Mouse (Mus musculus) midbrain, embryonic 16.5 days (tissue): ENCODE measurements at regions not wholly inside any gene's neighbourhood (a gene's known extent, or its start where the extent isn't known, plus 50 kb on each side); places are given as distances from the start of the nearest gene placed in this dataset.

Source experiments
- ATAC-seq: fragments of 200-750 bp; cut with Nextera tagmentation; 2 replicates; pipeline ENCODE4 v1.8.0; 2017; ENCODE audit warnings: moderate TSS enrichment
- H3K27ac ChIP-seq: fragments of 300-500 bp; sonication (generic); 2 replicates; pipeline ENCODE4 v1.5.1; 2014; ENCODE audit warnings: mild to moderate bottlenecking, low read length, mixed read lengths
- H3K27me3 ChIP-seq: fragments of 300-500 bp; sonication (generic); 2 replicates; pipeline ENCODE4 v1.6.1; 2014; ENCODE audit warnings: low read depth, low read length, mixed read lengths; ENCODE audit not compliant: control insufficient read depth, insufficient read depth
- H3K36me3 ChIP-seq: fragments of 300-500 bp; sonication (generic); 2 replicates; pipeline ENCODE4 v1.6.1; 2014; ENCODE audit warnings: mild to moderate bottlenecking, low read length, moderate library complexity, mixed read lengths; ENCODE audit not compliant: control insufficient read depth, insufficient read depth
- H3K4me1 ChIP-seq: fragments of 300-500 bp; sonication (generic); 2 replicates; pipeline ENCODE4 v1.6.1; 2014; ENCODE audit warnings: mild to moderate bottlenecking, low read length, mixed read lengths; ENCODE audit not compliant: control insufficient read depth, insufficient read depth
- H3K4me2 ChIP-seq: fragments of 300-500 bp; sonication (generic); 2 replicates; pipeline ENCODE4 v1.6.1; 2014; ENCODE audit warnings: mild to moderate bottlenecking, low read length, mixed read lengths
- H3K4me3 ChIP-seq: fragments of 300-500 bp; sonication (generic); 2 replicates; pipeline ENCODE4 v1.5.1; 2014; ENCODE audit warnings: low read depth, mild to moderate bottlenecking, low read length, moderate library complexity, mixed read lengths
- H3K9ac ChIP-seq: fragments of 300-500 bp; sonication (generic); 2 replicates; pipeline ENCODE4 v1.6.1; 2014; ENCODE audit warnings: low read depth, low read length, mixed read lengths
- H3K9me3 ChIP-seq: fragments of 300-500 bp; sonication (generic); replicated peaks from 2 replicates; pipeline ENCODE4 v1.6.1; 2014; ENCODE audit warnings: mild to moderate bottlenecking, low read length, mixed read lengths; ENCODE audit not compliant: control insufficient read depth, poor library complexity, severe bottlenecking
- WGBS: fragments of 180-500 bp; shearing (Covaris S2); extraction: QIAGEN DNeasy Blood & Tissue Kit; methylation state at CpG from one replicate; pipeline ENCODE4 v1.1.7; 2014; 5-methylcytosine and 5-hydroxymethylcytosine counted together

DNA sequence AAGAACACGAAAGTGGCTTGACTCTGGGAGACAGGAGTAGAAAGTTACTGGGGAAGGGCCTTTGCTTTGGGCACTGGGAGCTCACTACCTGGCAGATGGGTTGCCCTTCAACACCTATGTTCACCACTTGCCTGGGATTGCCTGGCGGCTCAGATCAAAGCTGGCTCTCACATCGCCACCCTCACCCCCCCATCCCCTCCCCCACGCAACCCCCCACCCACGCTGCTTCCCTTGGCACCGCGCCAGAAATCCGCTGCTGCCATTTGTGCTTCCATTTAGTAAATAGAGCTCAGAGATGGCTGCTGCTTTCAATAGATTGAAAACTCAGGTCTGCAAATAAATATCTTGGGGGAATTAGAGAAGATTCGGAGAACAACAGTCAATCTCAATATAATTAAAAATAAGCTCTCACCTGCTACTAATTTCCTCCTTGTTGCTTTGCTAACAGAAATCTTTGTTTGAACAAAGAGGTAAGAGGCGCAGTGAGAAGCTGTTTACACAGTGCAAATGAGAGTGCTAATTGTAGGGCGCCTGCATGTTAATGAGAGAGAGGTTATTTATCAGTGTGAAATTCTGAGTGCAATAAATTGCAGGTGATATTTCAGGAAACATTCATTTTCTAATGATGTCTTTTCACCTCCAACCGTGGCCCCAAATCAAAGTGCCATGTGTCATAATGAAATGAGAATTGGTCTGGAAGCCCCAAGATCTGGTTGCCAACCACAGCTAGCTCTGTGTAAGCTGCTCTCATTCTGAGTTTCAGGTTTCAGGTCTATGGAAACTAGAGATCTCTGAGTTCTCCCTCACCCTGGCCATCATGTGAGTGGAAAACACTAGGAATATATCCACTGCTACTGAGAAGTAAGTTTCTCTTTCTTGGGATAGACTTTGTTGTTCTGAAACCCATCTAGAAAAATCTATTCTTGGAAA lies 198.3 kb upstream of the Nr4a3 start:
- H3K4me2 ChIP-seq: no peak overlapping the region
- H3K9me3 ChIP-seq: no peaks in the 10 kb centered on the region; the same call in 1 of the 2 replicates
- no peaks in the 10 kb centered on the region for H3K27me3 ChIP-seq
- peak; percentile 60; the same call in 1 of the 2 replicates for ATAC-seq
- H3K4me1 ChIP-seq: no peaks in the 10 kb centered on the region; the same call in 1 of the 2 replicates
- H3K36me3 ChIP-seq: no peaks in the 10 kb centered on the region
- 64% methylated on average over 12 of the region's 12 CpGs for WGBS
- 0 out of 2 replicates have a peak overlapping the region, but pooled peaks have one; percentile 8 for H3K27ac ChIP-seq
- H3K4me3 ChIP-seq: no peak overlapping the region
- no peak overlapping the region for H3K9ac ChIP-seq

DNA sequence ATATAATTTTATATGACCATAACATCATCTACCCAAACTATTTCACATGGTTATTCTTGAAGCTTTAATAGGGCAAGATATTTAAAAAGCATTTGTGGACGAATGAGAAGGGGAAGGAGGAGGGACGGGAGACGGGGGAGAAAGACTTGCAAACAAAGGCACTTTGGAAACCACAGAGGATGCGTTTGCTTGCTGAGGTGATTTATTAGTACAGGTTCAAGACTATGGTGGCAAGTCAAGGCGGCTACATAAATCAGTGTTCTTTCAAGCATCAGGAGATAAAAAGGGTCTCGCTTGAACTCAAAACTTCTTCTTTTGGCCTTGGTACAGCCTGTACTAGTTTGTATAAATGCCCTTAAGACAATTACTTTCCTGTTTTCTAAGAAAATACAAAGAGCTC lies 183.8 kb upstream of the Nr4a3 start:
- H3K4me1 ChIP-seq: no peaks in the 10 kb centered on the region
- H3K27me3 ChIP-seq: no peaks in the 10 kb centered on the region
- H3K9ac ChIP-seq: no peak overlapping the region
- H3K9me3 ChIP-seq: no peaks in the 10 kb centered on the region
- H3K36me3 ChIP-seq: no peaks in the 10 kb centered on the region
- no peak overlapping the region for H3K4me3 ChIP-seq
- ATAC-seq: no peak
- no peak overlapping the region for H3K27ac ChIP-seq
- WGBS: 78% methylated on average over 6 of the region's 6 CpGs
- no peak overlapping the region for H3K4me2 ChIP-seq

DNA sequence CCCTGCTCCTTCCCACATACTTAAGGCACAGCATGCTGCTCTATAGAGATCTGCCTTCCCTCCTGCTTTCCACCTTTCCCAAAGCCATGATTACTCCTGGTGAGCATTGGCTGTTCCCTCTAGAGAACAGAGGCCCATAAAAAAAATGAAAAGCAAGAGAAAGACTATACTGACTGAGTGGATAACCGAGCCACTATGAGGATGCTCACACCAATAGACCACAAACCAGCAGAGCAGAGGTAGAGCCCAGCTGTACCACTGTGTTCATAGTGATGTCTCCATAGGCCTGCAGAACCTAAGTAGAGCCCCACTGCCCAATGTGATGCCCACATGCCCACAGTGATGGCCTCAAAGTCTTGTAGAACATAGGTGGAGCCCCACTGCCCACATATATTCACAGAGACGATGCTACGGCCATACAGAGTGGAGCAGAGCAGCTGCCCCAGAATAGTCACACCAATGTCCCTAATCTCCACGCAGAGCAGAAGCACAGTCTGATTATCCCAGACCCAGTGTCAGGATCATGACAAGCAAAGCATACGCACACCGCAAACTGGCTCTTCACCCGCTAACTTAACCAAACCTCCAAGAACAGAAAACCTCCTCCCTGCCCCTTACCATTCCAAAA lies 174.8 kb upstream of the Nr4a3 start:
- H3K9me3 ChIP-seq: no peaks in the 10 kb centered on the region
- ATAC-seq: no peak
- 93% methylated on average over 7 of the region's 7 CpGs for WGBS
- H3K4me3 ChIP-seq: no peak overlapping the region
- no peak overlapping the region for H3K4me2 ChIP-seq
- H3K27ac ChIP-seq: no peak overlapping the region
- no peaks in the 10 kb centered on the region for H3K4me1 ChIP-seq
- no peak overlapping the region for H3K9ac ChIP-seq
- no peaks in the 10 kb centered on the region for H3K36me3 ChIP-seq
- H3K27me3 ChIP-seq: no peaks in the 10 kb centered on the region

DNA sequence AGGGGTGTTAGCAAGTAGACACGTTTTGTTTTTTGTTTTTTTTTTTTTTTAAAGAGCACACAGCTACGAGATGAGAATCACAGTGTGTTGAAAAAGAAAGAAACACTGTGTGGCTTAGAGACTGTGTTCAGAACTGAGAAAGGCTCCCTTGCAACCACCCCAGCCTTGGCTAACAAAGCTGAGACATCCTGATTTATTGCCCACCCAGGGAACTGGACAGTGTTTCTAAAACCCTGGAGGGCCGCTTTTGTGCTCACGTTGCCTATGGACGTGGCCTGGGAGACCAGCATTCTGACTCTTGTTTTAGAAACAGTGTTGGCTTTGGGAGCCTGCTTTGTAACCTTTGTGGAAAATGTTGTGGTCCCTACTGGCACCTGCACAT lies 174.3 kb upstream of the Nr4a3 start:
- no peaks in the 10 kb centered on the region for H3K4me1 ChIP-seq
- 63% methylated on average over 5 of the region's 5 CpGs for WGBS

DNA sequence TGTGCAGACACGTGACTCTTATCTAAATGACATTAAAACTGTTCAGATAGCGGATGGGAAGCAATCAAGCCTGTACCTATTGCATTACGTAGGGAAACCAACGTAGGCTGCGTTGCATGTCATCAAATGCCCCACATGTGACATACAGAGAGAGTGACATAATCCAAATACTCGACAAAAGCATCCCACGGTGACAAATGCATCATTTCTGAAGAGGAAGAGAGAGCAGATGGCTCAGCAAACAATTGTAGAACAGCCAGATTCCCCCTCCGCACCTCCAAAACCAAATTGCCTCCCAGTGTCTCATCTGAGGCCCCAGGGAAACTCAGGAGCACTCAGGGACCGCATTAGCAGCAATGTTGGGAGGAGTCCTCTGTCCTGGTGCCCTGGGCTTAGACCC lies 163.4 kb upstream of the Nr4a3 start:
- WGBS: 57% methylated on average over 9 of the region's 9 CpGs
- Histone ChIP-seq H3K36me3 (no peaks in the 10 kb centered on the region), H3K9me3 (no peaks in the 10 kb centered on the region), H3K27me3 (no peaks in the 10 kb centered on the region), H3K9ac (no peak overlapping the region), H3K4me3 (no peak overlapping the region), H3K4me2 (no peak overlapping the region), H3K27ac (no peak overlapping the region), H3K4me1 (peaks cover 8% of the 10 kb centered on the region)
- ATAC-seq: peak; percentile 14; the same call in 1 of the 2 replicates

More for the DNA sequence above, 174.3 kb upstream of the Nr4a3 start:
- no peak for ATAC-seq
- no peaks in the 10 kb centered on the region for H3K27me3 ChIP-seq
- H3K4me2 ChIP-seq: no peak overlapping the region
- no peaks in the 10 kb centered on the region for H3K9me3 ChIP-seq
- H3K36me3 ChIP-seq: no peaks in the 10 kb centered on the region
- no peak overlapping the region for H3K27ac ChIP-seq
- H3K4me3 ChIP-seq: no peak overlapping the region
- no peak overlapping the region for H3K9ac ChIP-seq

DNA sequence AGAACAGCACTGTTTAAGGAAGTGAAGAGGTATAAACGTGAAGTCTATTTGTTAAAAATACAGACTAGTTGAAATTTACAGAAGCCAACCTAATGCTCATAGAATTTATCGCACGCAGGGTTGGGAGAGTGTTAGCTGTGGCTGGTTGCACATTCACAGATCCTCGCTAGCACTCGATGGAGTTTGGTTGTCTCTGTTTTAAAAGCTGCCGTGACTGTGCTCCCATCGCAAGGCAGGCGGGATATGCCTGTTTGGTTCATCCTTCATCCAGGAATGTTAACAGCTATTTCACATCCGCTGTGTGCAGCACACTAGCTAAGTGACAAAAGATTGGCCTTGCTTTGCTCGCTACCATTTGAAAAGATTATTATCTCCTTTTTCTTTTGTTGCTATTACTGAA lies 162.9 kb upstream of the Nr4a3 start:
- Histone ChIP-seq H3K4me2 (no peak overlapping the region), H3K4me3 (no peak overlapping the region), H3K27ac (no peak overlapping the region), H3K4me1 (peaks cover 8% of the 10 kb centered on the region), H3K9ac (no peak overlapping the region), H3K9me3 (no peaks in the 10 kb centered on the region), H3K36me3 (no peaks in the 10 kb centered on the region), H3K27me3 (no peaks in the 10 kb centered on the region)
- peak; percentile 58; the same call in 1 of the 2 replicates for ATAC-seq
- WGBS: 61% methylated on average over 10 of the region's 10 CpGs

DNA sequence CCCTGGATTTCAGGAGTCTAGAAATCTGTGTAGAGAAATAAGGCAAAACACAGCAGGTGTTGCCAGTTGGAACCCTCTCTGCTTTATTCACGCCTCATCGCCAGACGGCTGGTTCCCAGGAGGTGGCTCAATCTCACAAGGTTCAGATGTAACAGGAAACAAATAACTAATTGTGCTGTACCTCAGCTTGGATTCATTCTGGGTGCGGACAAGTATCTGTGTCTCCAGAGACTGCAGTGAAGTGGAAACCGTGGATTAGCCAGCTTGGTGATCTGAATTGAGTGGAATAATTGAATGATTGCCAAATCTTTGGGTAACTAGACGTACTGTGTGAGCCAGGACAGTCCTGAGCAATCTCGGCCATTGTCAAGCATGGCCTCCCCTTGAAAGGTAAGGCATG lies 145.4 kb upstream of the Nr4a3 start:
- no peak overlapping the region for H3K9ac ChIP-seq
- WGBS: 23% methylated on average over 7 of the region's 7 CpGs
- H3K27me3 ChIP-seq: no peaks in the 10 kb centered on the region; the same call in 1 of the 2 replicates
- H3K9me3 ChIP-seq: no peaks in the 10 kb centered on the region
- no peak overlapping the region for H3K4me3 ChIP-seq
- no peak overlapping the region for H3K27ac ChIP-seq
- H3K4me1 ChIP-seq: no peaks in the 10 kb centered on the region
- H3K4me2 ChIP-seq: no peak overlapping the region
- peak; percentile 48; the same call in 1 of the 2 replicates for ATAC-seq
- no peaks in the 10 kb centered on the region for H3K36me3 ChIP-seq

DNA sequence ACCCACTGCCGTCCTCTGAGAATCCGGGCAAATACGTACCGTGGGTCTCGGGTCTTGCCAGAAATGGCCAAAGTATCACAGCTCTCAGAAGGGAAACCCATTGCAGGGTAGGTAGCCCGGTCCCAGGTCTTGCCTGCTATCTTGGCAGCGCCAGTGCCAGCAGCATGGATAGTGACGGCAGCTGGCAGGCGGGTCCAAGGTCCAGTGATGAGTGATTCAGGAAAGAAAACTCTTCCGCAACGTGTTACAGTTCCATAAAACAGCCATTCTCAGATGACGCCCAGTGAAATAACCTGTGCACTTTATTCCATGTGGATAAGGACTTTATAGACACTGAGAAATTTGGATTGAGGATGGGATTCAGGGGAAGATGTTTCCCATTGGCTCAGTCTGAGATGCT lies 142.2 kb upstream of the Nr4a3 start:
- Histone ChIP-seq H3K4me2 (no peak overlapping the region), H3K4me3 (no peak overlapping the region), H3K4me1 (no peaks in the 10 kb centered on the region), H3K27ac (no peak overlapping the region), H3K9me3 (no peaks in the 10 kb centered on the region), H3K27me3 (no peaks in the 10 kb centered on the region), H3K9ac (no peak overlapping the region), H3K36me3 (no peaks in the 10 kb centered on the region)
- WGBS: 96% methylated on average over 12 of the region's 12 CpGs
- no peak for ATAC-seq

DNA sequence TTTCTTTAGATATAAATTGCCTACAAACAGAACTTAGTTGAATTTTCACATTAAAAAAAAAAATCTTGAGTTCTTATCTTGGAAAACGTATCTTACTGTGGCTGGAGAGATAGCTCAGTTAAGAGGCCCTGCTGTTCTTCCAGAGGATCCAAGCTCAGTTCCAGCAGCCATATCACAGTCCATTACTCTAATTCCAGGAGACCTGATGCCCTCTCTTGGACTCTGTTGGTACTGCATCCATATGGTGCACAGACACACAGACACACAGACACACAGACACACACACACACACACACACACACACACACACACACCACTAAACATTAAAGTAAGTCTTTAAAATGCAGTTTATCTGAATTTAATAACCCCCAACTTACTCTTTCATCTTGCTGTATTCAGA lies 132.7 kb upstream of the Nr4a3 start:
- 0 out of 2 replicates have a peak, but pooled peaks cover 2% of the 10 kb centered on the region for H3K9me3 ChIP-seq
- ATAC-seq: no peak
- H3K4me1 ChIP-seq: no peaks in the 10 kb centered on the region
- H3K27ac ChIP-seq: no peak overlapping the region
- H3K27me3 ChIP-seq: no peaks in the 10 kb centered on the region
- no peak overlapping the region for H3K9ac ChIP-seq
- no peak overlapping the region for H3K4me3 ChIP-seq
- 85% methylated on average over 1 of the region's 1 CpGs for WGBS
- H3K36me3 ChIP-seq: no peaks in the 10 kb centered on the region
- H3K4me2 ChIP-seq: no peak overlapping the region
